Mouse (Mus musculus): ENCODE measurements around the gene Sap30. TPM values are rescaled to one million over a fixed set of nuclear protein-coding genes. Genes with fewer than 3 reads are reported as not detected.
"Not testable (repeated sequence)": the region's sequence is repeated elsewhere in the genome, so short reads cannot be mapped to it uniquely, and the experiment has no call there.

The Sap30 gene
- polyA plus RNA-seq, 1 experiment from 2014 or later, result 76.2 TPM

DNA sequence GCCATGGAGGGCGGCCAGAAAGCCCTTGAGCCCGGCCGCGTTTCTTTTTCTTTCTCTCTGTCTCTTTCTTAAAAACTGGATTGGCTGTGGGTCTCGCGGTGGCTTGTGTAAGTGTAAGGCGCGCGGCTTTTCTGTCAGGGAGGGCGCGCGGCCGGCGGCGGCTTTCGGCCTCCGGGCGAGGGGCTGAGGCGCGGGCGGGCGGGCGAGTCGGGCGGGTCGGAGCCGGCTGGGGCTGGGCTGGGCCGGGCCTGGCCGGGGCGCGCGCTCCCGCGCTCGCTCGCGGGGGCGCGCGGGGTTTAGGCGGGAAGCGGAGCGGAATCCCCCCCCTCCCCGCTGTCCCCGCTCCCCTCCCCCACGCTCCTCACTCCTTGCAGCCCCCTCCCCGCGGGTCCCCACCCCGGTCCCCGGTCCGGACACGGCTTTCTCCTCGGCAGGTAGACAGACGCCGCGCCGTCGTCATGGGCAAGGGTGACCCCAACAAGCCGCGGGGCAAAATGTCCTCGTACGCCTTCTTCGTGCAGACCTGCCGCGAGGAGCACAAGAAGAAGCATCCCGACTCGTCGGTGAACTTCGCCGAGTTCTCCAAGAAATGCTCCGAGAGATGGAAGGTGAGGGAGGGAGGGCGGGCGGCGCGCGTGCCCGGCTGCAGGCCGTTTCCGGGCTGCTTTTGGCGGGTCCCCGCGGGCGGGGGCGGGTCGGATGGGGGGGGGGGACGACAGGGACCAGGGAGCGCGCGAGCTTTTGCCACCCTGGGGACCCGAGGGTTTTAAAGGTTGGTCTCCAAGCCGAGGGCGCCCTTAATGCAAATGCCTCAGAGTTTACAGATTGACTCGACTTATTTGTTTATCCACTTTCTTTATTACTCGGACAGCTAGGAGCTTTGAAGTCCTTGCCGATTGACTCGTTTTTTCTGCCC, 24.7 kb upstream of the Sap30 start:
- Histone ChIP-seq H3K9me3 (no peaks in the 10 kb centered on the region), H3K4me1 (replicated peaks) (peaks cover 12% of the 10 kb centered on the region), H3K4me2 (replicated peaks) (peak overlapping the region; percentile 96), H3K4me3 (replicated peaks) (peak overlapping the region; percentile 84), H3K9ac (replicated peaks) (peak overlapping the region; percentile 96), H3K36me3 (peaks cover 7% of the 10 kb centered on the region; the same call in 1 of the 2 replicates), H3K27ac (peak overlapping the region; percentile 99), H3K27me3 (no peaks in the 10 kb centered on the region)
- under 1% methylated on average over 72 of the region's 96 CpGs for WGBS
- peak; percentile 60 for ATAC-seq

DNA sequence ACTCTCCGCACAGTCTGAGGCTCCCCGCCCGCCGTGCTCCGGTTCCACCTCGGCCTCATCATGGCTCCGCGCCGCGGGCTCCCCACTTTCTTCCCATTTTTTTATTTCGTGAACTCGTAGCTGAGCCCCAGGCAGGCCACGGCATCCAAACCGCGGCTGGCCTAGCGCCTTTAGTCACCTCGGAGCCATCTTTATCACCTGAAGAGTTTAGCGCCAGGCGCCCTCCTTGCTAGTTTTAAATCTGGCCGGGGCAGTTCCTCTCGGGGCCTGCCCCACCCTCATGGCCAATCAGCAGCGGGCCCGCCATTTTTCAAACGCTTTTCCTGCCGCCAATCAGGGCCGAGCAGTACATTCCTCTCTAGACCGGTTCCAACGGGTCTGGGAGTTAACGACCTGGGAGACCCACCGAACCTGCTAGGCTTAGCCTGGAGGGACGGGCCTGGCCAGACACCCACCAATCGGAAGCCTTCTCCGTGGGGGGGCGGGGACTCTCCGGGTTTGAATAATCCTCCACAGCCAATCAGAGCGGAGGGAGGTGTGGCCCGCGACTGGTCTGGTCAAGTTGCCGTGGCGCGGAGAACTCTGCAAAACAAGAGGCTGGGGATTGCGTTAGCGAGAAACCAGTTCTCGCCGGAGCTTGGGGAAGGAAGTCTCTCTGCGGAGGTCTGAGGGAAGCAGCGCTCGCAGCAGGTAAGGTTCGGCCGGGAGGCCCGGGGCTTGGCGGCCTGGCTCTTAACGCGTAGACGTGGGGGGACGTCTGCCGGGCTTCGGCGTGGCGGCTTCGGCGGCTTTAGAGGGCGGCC, 23.9 kb upstream of the Sap30 start, which contains the start of gene Hmgb2:
Gene Hmgb2, plus strand, starts transcription at position 592 of the 803 bp plus-strand sequence.
- under 1% methylated on average over 63 of the region's 63 CpGs for WGBS
- peak within 1 kb of the TSS; percentile 84 for H3K4me3 ChIP-seq (replicated peaks)
- H3K36me3 ChIP-seq, result peaks cover 7% of the 10 kb centered on the region; the same call in 1 of the 2 replicates
- H3K9ac ChIP-seq (replicated peaks), result peak within 1 kb of the TSS; percentile 96
- ATAC-seq, result peak; percentile 100
- H3K9me3 ChIP-seq, result no peaks in the 10 kb centered on the region
- peak within 1 kb of the TSS; percentile 99 for H3K27ac ChIP-seq
- H3K27me3 ChIP-seq, result no peaks in the 10 kb centered on the region
- H3K4me1 ChIP-seq (replicated peaks), result peaks cover 12% of the 10 kb centered on the region
- H3K4me2 ChIP-seq (replicated peaks), result peak within 1 kb of the TSS; percentile 96

DNA sequence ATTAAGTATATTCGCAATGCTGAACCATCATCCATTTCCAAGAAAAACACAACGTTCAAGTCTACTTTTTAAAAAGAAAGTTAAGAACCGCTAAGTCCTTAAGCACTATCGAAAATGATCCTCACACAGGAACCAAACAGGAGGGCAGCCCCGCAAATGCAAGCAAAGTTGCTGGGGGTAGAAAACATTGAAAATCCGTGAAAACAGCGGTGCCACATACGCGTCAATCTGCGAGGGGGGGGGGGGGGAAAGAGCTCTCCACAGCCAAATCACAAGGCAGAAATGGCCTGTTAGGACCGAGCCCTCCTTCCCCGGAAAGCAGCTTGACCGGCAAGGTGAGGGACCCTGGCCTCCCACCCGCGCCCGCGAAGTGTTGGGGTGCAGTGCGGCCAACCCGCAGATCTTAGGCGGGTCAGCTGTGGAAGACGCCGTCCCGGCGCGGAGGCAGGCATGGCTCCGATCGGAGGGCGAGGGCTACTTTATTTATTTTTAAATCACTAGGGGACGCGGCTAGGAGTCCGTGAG, 23.2 kb upstream of the Sap30 start:
- no peaks in the 10 kb centered on the region for H3K27me3 ChIP-seq
- no peak for ATAC-seq
- 2% methylated on average over 28 of the region's 31 CpGs for WGBS
- peak overlapping the region; percentile 96 for H3K4me2 ChIP-seq (replicated peaks)
- peak overlapping the region; percentile 80 for H3K9ac ChIP-seq (replicated peaks)
- peaks cover 3% of the 10 kb centered on the region; the same call in 1 of the 2 replicates for H3K36me3 ChIP-seq
- peak overlapping the region; percentile 67 for H3K27ac ChIP-seq
- H3K9me3 ChIP-seq, result no peaks in the 10 kb centered on the region
- H3K4me3 ChIP-seq (replicated peaks), result peak overlapping the region; percentile 84
- peaks cover 12% of the 10 kb centered on the region for H3K4me1 ChIP-seq (replicated peaks)

DNA sequence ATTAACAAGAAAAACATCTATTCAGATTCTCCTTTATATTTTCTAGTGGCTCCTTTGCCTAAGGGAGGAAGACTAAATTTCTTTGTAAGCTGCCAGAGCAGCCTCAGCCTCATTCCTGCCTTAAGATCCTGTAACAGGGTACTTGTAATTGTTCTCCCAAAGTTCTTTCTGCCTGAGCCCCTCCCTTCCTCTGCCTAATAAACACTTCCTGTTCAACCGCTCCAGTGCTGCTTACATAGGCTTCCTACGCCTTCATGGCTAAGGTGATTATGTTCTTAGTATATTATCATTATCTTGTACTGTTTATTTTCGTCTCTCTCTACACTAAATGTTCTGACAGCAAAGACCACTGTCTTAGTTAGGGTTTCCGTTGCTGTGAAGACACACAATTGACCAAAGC, 21.0 kb upstream of the Sap30 start:
- H3K27ac ChIP-seq, result no peak overlapping the region
- no peaks in the 10 kb centered on the region for H3K36me3 ChIP-seq
- no peak overlapping the region for H3K9ac ChIP-seq (replicated peaks)
- H3K9me3 ChIP-seq, result no peaks in the 10 kb centered on the region
- no peak overlapping the region for H3K4me3 ChIP-seq (replicated peaks)
- H3K4me1 ChIP-seq (replicated peaks), result peaks cover 10% of the 10 kb centered on the region
- H3K27me3 ChIP-seq, result no peaks in the 10 kb centered on the region
- H3K4me2 ChIP-seq (replicated peaks), result no peak overlapping the region
- no peak for ATAC-seq
- WGBS, result 87% methylated on average over 4 of the region's 4 CpGs

DNA sequence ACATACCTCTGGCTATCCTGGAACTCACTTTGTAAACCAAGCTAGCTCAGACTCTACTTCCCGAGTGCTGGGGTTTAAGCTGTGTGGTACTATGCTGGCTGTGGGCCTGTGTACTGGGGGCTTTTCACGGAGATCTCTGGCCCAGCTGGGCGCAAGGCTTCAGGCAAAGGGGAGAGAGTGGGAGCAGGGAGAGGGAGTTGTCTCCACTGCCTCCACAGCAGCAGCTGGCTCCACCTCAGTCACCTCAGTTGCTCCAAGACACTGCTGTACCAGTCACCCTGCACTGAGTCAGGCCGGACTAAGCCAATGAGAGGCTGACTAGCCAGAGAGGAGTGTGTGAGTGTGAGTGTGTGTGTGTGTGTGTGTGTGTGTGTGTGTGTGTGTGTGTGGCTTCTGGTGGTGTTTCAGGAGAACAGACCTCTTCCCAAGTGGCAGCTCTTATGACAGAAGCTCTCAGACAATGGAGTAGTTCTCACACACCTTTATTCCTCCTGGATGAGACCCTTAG, 19.9 kb upstream of the Sap30 start:
- no peaks in the 10 kb centered on the region for H3K9me3 ChIP-seq
- H3K27me3 ChIP-seq, result no peaks in the 10 kb centered on the region
- ATAC-seq, result no peak
- H3K36me3 ChIP-seq, result no peaks in the 10 kb centered on the region
- WGBS, result 94% methylated on average over 4 of the region's 4 CpGs
- no peak overlapping the region for H3K9ac ChIP-seq (replicated peaks)
- no peak overlapping the region for H3K4me2 ChIP-seq (replicated peaks)
- no peak overlapping the region for H3K27ac ChIP-seq
- H3K4me1 ChIP-seq (replicated peaks), result peaks cover 6% of the 10 kb centered on the region
- no peak overlapping the region for H3K4me3 ChIP-seq (replicated peaks)

DNA sequence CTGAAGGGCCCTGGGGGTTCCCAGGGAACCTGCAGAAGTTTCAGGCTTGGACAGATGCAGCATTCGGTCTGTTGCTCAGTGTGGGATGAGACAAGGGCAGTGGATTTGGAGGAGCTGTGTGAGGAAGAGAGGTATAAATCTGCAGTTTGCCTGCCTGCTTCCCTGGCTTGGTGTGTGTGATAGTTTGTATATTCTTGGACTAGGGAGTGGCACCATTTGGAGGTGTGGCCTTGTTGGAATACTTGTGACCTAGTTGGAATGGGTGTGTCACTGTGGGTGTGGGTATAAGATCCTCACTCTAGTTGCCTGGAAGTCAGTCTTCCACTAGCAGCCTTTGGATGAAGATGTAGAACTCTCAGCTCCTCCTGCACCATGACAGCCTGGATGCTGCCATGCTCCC, 17.8 kb upstream of the Sap30 start:
- ATAC-seq; H3K4me2 ChIP-seq (replicated peaks); H3K9me3 ChIP-seq; H3K4me3 ChIP-seq (replicated peaks); H3K9ac ChIP-seq (replicated peaks); H3K27ac ChIP-seq; H3K4me1 ChIP-seq (replicated peaks); H3K27me3 ChIP-seq; H3K36me3 ChIP-seq: not testable (repeated sequence)
- WGBS, result 96% methylated on average over 1 of the region's 1 CpGs

DNA sequence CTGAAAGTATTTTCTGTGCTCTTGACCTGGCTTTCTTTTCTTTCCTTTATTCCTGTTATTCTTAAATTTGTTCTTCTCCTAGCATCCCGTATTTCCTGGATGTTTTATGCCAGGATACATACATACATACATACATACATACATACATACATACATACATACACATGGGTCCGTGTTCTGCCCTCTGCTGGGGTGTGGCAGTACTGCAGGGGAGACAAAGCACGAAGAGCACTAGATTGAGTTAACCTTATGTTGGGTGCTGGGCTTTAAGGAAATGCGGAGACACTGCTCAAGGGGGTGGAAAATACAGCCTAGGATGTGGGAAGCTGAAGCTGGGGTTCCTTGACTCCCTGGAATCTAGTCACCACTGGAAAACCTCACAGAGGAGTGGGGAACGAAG, 16.0 kb upstream of the Sap30 start:
- ATAC-seq, result no peak
- Histone ChIP-seq H3K36me3 (no peaks in the 10 kb centered on the region), H3K9me3 (no peaks in the 10 kb centered on the region), H3K4me1 (replicated peaks) (peaks cover 4% of the 10 kb centered on the region; the same call in 1 of the 2 replicates), H3K27ac (no peak overlapping the region), H3K4me2 (replicated peaks) (no peak overlapping the region), H3K4me3 (replicated peaks) (no peak overlapping the region), H3K9ac (replicated peaks) (no peak overlapping the region), H3K27me3 (no peaks in the 10 kb centered on the region)
- 59% methylated on average over 5 of the region's 5 CpGs for WGBS

DNA sequence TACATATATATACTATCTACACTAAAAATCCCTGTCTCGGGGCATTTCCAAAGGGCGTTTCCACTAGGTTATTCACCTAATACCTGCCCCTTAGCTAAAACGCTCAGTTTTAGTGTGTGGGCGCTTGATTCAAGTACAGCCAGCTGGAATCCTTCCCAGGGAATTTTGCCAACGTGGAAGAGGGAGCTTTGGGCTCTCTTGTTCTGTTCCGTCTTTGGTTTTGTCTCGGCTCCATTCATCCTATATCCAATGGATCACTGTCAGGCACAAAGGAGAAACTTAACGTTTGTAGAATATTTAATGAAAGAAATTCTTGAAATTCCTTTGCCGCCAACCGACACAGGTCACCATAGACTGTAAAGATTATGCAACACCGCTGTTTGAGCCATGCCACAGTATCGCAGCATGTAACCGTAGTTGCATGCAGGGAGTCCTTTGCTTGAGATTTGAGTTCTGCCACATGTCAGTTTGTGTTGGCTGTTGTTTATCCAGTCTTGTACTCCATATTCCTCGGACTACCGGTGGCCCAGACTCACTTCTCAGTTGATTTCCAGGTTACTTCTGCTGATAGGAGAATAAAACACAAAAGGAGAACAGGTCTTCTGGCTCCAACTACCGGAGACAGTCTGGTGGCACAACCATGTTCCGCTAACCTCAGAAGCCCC, 11.3 kb upstream of the Sap30 start:
- H3K4me1 ChIP-seq (replicated peaks), result peaks cover 4% of the 10 kb centered on the region; the same call in 1 of the 2 replicates
- H3K4me2 ChIP-seq (replicated peaks), result peak overlapping the region; percentile 23; the same call in 1 of the 2 replicates
- 53% methylated on average over 17 of the region's 17 CpGs for WGBS
- no peaks in the 10 kb centered on the region for H3K36me3 ChIP-seq
- peak; percentile 79 for ATAC-seq
- no peaks in the 10 kb centered on the region for H3K27me3 ChIP-seq
- peak overlapping the region; percentile 56; the same call in 1 of the 2 replicates for H3K27ac ChIP-seq
- H3K4me3 ChIP-seq (replicated peaks), result no peak overlapping the region
- H3K9me3 ChIP-seq, result no peaks in the 10 kb centered on the region
- no peak overlapping the region for H3K9ac ChIP-seq (replicated peaks)

DNA sequence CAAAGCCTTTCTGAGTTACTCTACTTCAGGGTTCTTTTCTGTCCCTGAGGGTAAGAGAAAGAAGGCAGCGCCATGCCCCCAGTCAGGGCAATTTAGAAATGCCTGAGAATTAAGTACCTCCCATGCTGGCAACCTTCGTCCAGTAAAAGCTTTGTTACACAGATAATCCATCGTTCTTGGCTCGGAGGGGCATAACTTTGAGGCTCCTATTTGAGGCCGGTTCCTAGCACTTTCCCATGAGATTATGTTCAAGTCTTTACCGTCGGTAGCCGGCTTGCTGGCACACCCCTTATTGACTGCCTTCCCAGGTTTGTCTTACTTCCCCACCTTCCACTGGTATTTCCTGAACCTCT, 10.8 kb upstream of the Sap30 start:
- WGBS, result 52% methylated on average over 8 of the region's 8 CpGs
- Histone ChIP-seq H3K9me3 (no peaks in the 10 kb centered on the region), H3K36me3 (no peaks in the 10 kb centered on the region), H3K4me3 (replicated peaks) (no peak overlapping the region), H3K9ac (replicated peaks) (no peak overlapping the region), H3K27me3 (no peaks in the 10 kb centered on the region), H3K4me1 (replicated peaks) (peaks cover 4% of the 10 kb centered on the region; the same call in 1 of the 2 replicates), H3K27ac (0 out of 2 replicates have a peak overlapping the region, but pooled peaks have one; percentile 56), H3K4me2 (replicated peaks) (peak overlapping the region; percentile 23; the same call in 1 of the 2 replicates)
- peak; percentile 58 for ATAC-seq

DNA sequence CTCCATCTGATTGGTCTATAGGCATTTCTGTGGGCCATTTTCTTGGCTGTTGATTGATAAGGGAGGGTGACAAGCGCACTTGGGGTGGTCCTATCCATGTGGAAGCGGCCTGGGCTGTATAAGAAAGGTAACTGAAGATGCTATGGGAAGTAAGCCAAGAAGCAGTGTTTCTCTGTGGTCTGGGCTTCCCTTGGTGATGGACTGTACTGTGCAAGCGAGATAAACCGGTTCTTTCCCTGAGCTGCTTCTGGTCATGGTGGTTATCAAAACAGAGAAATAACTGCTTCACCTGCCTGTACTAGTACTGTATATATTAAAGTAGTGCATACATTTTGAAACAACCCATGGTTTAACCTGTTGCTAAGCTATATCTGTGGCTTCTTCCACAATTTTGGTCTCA, 4.2 kb upstream of the Sap30 start:
- no peak for ATAC-seq
- no peak overlapping the region for H3K4me3 ChIP-seq (replicated peaks)
- H3K4me2 ChIP-seq (replicated peaks), result no peak overlapping the region
- no peaks in the 10 kb centered on the region for H3K36me3 ChIP-seq
- H3K27ac ChIP-seq, result no peak overlapping the region
- no peaks in the 10 kb centered on the region for H3K9me3 ChIP-seq
- WGBS, result 93% methylated on average over 4 of the region's 4 CpGs
- H3K27me3 ChIP-seq, result no peaks in the 10 kb centered on the region
- H3K9ac ChIP-seq (replicated peaks), result no peak overlapping the region
- H3K4me1 ChIP-seq (replicated peaks), result peaks cover 5% of the 10 kb centered on the region; the same call in 1 of the 2 replicates

DNA sequence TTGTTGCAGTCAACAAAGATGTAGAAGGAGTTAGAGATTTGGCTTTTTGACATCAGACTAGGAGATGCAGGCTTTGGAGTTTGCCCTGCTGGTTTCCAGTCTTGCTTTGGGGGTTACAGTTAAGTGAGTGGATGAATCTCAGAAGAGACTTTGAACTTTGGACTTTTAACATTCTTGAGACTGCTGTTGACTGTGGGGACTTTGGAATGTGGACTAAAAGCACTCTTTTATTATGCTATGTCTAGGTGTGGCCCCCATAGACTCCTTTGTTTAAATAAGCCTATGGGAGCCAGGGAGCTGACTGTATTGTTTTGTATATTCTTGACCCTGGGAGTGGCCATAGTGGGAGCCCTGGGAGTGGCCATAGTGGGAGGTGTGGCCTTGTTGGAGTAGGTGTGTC, 2.2 kb upstream of the Sap30 start:
- Histone ChIP-seq H3K9me3 (no peaks in the 10 kb centered on the region), H3K4me3 (replicated peaks) (no peak overlapping the region), H3K27ac (no peak overlapping the region), H3K9ac (replicated peaks) (no peak overlapping the region), H3K27me3 (no peaks in the 10 kb centered on the region), H3K4me2 (replicated peaks) (no peak overlapping the region), H3K36me3 (no peaks in the 10 kb centered on the region), H3K4me1 (replicated peaks) (peaks cover 14% of the 10 kb centered on the region)
- no peak for ATAC-seq
